Mouse (Mus musculus): ENCODE results near the gene Nwd1.
A peak's percentile ranks its signal among the peaks of the same experiment; 100 is the strongest.

The Nwd1 gene

DNA sequence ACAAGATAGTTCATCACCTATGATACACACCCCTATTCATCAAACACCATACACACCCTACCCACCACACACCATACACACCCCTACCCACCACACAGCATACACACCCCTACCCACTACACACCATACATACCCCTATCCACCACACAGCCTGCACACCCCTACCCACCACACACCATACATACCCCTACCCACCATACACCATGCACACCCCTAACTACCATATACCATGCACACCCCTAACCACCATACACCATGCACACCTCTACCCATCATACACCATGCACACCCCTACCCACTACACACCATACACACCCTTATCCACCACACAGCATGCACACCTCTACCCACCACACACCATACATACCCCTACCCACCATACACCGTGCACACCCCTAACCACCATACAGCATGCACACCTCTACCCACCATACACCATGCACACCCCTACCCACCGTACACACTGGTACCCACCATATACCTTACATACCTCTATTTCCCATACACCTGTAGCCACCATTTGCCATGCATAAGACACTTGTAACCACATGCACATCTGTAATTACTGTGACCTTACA is 51.9 kb downstream of the Nwd1 start:
- DNase-seq (ENCODE audit: low read depth, low spot score): no peak

DNA sequence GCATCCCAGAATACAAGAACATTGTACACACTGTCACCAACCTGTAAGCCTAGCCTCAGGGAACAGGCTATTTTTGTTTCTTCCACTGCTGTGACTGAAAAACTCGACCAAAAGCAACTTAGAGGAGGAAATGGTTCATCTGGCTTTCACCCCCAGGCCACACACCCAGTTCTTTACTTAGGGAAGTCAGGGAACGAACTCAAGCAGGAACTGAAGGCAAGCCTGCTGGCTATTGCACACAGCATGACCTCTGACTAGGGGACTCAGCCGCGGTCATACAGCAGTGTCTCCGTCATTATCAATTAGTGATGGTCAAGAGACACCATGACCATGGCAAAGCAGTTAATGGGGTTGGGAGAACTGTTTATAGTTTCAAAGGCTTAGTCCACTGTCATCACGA is 66.1 kb downstream of the Nwd1 start:
- no peak for DNase-seq (ENCODE audit: low read depth, low spot score)

DNA sequence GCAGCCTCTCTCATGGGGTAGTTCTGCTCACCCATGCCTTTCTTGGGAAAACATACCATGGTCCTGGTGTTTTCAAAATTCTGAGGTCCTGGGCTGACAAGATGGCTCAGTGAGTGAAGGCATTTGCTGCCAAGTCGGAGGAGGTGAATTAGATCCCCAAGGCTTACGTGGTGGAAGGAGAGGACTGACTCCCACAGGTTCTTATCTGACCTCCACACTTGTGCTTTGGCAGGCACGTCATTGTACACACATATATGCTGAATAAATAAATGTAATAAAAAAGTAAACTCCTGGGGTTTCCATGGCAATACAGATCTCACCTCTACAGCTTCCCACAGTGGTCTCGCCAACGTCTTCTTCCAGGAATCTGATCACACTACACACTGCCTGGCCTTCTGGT is 70.1 kb downstream of the Nwd1 start:
- no peak for DNase-seq (ENCODE audit: low read depth, low spot score)

DNA sequence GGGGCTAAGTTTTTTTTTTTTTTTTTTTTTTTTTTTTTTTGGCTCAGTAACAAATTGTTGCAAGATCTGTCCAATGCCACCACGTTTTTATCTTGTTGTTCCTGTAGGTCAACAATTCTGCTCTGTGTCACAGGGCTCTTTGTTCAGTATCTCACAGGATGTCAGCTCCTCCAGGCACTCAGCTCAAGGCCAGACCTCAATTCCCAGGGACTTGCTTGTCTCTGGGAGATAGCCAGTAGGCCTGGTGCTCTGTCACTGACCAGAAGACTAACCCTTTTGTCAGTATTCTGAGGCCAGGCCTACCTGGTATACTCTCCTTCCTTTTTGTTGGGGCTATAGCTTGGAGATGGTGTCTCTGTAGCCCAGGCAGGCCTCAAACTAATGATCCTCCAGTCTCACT is 74.0 kb downstream of the Nwd1 start:
- no peak for DNase-seq (ENCODE audit: low read depth, low spot score)

DNA sequence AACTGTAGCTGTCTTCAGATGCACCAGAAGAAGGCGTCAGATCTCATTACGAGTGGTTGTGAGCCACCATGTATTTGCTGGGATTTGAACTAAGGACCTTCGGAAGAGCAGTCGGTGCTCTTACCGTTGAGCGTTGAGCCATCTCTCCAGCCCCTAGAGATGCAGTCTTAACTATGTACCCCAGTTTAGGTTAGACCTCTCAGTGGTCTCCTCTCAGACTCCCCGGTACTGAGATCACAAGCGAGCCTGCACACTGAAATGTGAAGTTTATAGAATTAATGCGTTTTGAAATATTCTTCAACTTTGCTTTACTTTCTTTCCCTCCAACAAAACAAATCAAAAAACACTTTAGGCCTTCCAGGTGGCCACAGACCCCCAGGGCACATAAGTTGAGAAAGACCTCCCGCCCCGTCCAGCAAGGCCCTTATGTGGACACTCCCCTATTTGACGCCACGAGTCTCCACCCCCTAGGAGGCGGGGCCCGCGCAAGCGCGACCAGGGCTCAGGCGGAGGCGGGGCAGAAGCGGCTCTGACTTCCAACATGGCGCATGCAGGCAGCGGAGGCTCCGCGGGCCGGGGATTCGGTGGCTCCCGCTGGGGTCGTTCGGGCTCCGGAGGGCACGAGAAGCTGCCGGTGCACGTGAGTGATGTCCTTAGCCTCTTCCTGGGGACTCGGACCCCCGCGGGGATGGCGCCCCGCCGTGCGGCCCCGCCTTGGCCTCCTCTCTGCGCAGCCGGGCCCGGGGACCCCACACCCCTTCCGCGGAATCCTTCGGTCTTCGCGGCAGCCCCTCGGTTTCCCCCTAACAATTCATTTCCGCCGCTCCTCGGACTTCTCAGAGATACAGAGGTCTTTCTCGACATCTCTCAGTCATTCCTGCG is 76.5 kb downstream of the Nwd1 start, which contains the start of gene Sin3b:
TSS of gene Sin3b (plus strand) at position 517 of the 882 bp plus-strand sequence.
- peak; percentile 95 for DNase-seq (ENCODE audit: low read depth, low spot score)

DNA sequence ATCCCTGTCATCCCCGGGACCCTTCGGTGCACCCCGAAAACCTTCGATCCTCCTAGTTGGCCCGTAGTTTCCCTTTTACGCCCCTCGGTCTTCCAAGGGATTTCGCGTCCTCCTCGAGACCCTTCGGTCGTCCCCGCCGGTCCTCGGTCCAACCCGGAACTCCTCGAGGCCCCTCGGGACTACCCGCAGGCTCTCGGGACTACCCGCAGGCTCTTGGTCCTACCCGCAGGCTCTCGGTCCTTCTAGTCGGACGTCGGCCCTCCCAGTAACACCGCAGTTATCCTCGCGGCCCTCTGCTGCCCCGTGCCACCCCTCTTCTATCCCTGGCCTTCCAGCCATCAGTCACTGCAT is 77.1 kb downstream of the Nwd1 start:
- DNase-seq (ENCODE audit: low read depth, low spot score): no peak

DNA sequence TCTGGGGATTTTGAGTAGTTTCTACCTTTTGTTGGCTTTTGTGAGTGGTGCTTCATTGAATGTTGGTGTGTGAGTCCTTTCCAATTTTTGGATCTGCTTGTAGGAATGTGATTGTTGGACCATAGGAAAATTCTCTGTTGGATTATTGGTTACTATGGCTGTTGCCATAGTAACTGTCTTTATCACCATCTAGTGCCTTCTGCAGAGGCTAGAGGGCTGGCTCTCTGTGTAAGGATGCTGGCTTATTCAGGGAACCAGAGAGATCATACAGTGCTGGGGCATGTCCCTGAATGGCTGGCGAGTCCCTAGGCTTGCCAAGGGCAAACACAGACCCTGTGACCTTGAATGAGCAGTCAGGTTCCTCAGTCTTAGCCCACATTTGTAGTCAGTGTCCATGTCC is 82.1 kb downstream of the Nwd1 start:
- no peak for DNase-seq (ENCODE audit: low read depth, low spot score)

DNA sequence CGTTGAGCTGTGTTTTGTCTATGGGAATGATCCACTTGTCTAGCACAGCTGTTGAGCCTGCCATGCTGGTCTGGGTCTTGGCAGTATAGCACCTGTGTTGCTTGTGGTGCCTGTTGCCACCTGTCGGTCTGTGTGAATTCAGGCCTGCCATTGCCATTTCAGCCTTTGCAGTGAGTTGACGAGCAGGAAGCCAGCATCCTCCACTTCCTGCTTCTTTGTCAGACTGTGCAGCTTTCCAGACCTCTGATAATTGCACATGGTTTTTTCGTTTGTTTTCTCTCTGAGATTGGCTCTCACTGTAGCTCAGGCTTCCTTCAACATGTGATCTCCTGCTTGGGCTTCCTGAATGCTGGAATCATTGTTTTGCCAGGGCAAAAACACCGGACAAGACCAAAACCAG is 88.5 kb downstream of the Nwd1 start:
- DNase-seq (ENCODE audit: low read depth, low spot score): no peak

DNA sequence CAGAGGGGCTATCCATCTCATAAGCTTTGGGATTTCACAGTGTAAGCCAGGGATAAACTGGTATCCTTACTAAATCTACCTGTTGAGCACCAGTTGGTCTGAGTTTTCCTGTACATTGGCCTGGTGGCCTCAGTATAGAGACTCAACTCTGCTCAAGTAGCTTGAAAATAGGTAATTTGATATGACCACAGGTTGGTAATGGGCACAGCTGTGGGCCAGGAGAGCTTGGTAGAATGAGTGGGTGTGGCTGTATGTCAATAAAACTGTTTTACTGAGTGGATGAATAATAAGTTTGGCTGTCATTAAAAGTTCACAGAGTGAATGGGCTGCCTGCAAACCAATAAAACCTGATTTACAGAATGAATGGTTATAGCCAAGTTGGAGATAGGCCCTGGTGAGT is 90.4 kb downstream of the Nwd1 start:
- DNase-seq (ENCODE audit: low read depth, low spot score): no peak

DNA sequence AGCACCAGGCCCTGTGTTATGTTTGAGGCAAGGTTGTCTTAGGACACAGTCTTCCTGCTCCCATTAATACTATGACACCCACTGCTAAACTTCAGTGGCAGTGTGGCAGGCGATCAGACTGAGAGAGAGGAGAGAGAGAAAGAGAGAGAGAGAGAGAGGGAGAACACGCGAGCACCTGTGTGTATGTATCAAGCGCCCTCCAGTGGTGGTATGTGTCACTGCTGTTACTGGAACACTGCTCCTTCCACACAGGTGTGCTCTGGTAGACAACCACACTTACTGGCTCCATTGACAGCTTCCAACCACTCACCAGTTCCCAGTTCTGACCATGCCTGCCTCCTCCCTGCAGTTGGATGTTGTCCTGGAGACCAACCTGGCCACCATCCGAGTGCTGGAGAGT is 99.5 kb downstream of the Nwd1 start:
- DNase-seq (ENCODE audit: low read depth, low spot score): peak; percentile 72

DNA sequence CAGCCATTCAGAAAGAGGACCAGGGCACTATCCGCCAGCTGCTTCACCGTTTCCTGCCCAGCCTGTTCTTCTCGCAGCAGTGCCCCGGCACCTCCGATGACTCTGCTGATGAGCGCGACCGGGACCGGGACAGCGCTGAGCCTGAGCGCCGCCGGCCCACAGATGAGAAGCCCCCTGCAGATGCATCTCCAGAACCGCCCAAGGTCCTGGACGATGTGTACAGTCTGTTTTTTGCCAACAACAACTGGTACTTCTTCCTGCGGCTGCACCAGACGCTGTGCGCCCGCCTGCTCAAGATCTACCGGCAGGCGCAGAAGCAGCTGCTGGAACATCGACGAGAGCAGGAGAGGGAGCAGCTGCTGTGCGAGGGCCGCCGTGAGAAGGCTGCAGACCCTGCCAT is 103.3 kb downstream of the Nwd1 start:
- peak; percentile 56 for DNase-seq (ENCODE audit: low read depth, low spot score)

DNA sequence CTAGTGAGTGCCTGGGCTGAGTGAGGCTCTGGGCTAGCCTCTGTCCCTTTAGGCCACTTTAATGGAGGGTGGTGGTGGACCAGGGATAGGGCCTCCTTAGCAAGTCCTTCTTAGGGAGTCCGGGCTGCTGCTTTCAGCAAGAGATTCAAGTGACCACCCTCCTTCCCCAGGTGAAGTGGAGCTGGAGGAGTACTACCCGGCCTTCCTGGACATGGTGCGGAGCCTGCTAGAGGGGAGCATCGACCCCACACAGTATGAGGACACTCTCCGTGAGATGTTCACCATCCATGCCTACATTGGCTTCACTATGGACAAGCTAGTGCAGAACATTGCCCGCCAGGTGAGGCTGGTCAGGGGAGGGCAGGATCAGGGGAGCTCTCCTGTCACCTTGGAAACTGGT is 103.8 kb downstream of the Nwd1 start:
- DNase-seq (ENCODE audit: low read depth, low spot score): no peak

DNA sequence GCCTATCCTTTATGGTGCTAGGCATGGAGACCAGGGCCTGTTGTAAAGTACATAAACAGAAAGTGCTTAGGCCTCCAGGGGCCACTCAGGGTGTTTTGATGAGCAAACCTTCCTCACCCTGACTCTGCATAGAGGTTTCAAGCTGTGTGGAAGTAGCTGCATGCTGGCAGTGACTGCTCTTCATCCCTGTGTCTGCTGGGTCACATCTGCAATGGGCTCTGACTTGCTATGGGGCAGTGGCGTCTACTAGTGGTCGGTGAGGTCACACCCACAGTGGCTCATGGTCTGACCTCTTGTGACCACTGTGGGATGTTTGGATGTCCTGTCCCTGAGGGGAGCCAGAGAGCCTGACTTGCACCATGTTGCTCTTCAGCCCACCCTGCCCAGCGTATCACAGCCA is 104.6 kb downstream of the Nwd1 start:
- DNase-seq (ENCODE audit: low read depth, low spot score): no peak

DNA sequence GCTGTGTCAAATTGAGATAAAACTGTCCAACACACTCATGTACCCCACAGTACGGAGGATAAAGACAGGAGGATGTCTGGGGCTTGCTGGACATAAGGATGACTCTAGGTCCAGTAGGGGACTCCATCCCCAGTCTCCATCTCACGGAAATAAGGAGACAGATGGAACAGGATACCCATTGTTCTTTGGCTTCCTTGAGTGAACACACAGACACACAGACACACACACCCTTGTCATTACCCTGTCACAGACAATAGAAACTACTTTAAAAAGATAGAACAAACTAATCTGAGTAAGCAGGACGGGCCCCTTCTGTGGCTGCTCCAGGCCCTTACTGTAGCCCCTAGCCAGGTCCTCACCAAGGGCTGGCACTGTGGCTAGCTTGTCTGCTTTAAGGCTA is 105.8 kb downstream of the Nwd1 start:
- DNase-seq (ENCODE audit: low read depth, low spot score): no peak

DNA sequence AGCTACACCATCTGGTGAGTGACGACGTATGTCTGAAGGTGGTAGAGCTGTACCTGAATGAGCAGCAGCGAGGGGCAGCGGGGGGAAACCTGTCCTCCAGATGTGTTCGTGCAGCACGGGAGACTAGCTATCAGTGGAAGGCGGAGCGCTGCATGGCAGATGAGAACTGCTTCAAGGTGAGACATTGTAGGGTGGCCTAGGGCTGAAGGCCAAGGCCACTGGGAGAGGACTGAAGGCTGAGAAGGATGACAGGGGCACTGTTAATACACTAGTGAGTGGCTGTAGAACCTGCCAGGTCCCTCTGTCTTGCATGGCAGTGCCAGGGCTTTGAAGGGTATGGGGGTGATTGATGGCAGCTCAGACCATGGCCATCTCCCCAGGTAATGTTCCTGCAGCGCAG is 106.7 kb downstream of the Nwd1 start:
- DNase-seq (ENCODE audit: low read depth, low spot score): no peak

DNA sequence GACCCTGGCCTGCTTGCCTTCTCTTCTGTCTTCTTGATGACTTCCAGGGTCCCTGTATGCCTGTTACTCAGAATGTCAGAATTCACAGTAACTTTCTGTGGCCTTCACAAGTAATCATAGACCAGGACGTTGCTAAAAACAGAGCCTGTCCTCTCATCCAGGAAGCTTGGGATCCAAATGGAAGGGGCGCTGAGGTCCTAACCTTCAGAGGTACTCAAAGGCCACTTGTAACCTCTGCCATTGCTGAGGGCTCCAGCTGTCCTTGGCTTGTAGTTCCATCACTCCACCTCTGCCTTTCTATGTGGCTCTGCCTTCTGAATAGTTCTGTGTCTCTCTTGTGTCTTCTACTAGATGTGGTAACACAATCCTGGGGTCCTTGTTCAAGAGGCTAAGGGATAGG is 107.3 kb downstream of the Nwd1 start:
- no peak for DNase-seq (ENCODE audit: low read depth, low spot score)

DNA sequence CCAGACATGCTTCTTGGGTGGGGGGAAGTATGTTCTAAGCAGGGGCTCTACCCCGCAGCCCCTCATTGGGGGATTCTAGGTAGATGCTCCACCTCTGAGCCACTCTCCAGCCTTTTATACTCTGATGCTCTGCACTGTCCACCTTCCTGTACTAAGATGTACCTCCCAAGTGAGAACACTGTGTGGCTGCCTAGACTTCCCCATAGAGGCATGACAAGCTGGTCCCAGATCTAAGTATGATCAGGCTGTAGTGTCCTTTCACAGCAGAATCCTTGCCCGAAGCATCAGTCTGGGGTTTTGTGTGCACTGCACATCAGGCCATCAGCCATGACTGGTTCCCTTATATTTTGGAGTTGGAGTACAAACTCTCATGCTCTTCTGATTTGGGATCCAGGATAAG is 109.5 kb downstream of the Nwd1 start:
- no peak for DNase-seq (ENCODE audit: low read depth, low spot score)

DNA sequence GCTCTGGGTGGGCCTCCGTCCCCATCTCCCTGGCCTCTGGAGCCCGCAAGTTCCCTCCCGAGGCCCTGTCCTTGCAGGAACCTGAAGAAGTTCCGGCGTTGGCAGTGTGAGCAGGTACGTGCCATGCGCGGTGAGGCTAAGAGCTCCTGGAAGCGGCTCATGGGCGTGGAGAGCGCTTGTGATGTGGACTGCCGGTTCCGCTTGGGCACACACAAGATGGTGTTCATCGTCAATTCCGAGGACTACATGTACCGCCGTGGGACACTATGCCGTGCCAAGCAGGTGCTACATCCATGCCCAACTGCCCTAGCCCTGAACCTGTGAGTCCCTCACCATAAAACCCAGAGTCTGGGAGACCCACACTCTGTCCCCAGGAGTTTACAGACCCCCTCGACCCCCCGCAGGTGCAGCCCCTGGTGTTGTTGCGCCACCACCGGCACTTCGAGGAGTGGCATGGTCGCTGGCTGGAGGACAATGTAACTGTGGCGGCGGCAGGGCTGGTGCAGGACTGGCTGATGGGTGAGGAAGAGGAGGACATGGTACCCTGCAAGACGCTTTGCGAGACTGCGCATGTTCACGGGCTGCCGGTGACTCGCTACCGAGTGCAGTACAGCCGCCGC is 110.4 kb downstream of the Nwd1 start:
- DNase-seq (ENCODE audit: low read depth, low spot score): peak; percentile 41

DNA sequence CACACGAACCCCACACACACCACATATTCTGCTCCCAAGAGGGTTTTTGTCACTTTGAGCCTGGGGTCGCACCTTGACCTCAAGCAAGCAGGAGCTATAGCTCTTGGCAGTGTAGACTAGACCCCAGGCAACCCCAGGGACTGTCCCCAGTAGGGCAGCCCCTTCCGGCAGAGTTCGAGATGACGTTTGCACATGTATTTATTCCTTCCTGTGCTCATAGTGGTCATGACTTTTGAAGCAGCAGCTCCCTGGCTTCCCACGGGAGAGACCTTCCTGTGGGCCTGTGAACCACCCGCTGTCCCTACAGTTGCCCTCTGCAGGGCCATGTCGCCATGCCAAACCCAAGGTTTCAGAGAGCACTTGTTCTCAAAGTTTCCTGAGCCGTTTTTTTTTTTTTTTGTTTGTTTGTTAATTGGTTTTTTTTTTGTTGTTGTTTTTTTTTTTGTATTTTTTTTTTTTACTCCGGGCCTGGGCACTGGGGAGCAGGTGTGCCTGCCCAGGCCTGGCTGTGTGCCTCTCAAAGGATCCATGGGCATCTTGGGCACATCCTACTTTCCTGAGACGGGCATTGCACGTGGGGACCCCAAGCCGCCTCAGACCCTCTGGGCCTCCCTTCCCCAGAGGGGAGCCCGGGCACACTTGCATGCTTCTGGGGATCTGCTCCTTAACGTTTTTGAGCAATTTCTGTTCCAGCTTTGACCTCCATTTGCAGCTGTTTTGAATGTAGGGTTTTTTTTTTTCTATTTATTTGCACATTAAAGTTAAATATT is 111.1 kb downstream of the Nwd1 start:
- no peak for DNase-seq (ENCODE audit: low read depth, low spot score)

DNA sequence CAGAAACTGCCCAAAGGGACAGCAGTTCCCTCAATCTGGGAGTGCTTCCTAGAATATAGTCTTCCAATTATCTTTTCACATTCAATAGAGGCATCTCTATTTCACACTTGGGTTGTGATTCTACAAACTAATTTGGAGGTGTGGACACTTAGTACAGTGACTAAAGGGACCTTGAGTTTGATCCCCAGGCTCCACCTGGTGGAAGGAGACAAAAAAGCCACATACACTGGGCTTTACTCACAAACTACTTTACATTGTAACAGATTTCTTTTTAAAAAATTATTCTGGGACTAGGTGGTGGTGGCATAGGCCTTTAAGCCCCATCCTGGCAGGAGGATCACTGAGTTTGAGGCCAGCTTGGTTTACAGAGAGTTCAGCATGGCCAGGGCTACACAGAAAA is 111.8 kb downstream of the Nwd1 start:
- no peak for DNase-seq (ENCODE audit: low read depth, low spot score)

DNA sequence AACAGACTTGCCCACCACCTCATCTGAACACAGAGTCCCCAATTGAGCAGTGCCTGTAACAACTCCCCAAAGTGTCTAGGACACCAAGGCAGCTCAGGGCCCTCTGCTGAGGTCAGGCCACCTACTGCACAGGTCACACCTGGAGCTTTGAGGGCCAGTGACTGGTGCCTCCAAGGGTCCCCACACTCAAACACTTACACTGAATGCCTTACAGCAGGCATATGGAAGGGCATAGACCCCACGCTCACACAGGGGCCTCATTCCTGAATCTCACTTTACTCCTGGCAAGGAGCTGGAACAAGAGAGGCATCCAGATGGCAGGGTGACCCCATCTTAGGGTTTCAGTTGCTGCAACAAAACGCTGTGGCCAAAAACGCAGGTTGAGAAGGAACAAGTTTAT is 113.7 kb downstream of the Nwd1 start:
- DNase-seq (ENCODE audit: low read depth, low spot score): no peak

DNA sequence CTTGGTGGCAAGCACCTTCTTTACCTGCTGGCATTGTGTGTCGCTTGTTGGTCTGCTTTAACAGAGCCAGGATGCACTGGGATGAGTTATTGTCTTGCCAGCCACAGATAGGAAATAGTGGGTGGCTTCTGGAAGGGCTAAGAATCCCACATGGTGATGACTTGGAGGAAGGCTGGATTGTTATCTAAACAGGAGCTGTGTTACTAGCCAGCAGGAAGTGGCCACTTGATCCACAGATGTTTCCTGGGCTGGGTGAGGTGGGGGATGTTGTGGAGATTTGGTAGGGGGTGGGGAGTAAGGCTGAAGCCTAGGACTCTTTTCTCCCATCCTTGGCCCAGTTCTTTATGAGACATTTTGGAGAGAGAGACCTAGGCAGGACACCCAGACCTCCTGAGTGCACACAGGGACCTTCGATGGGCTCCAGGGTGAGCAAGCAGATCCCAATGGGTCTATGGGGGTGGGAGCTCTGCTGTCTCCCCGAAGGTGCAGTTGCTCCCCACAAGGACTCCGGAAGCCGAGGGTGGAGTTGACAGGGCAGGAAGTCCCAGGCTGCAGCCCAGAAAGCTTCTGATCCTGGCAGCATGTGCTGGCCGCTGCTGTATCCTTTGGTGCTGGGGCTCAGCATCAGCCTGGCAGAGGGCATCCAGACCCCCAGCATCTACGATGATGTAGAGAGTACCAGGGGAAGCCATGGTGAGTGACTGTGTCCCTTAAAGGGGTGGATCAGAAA is 115.0 kb downstream of the Nwd1 start, which contains the start of gene F2rl3:
TSS of gene F2rl3 (plus strand) at position 559 of the 730 bp plus-strand sequence.
- DNase-seq (ENCODE audit: low read depth, low spot score): no peak
